Mouse (Mus musculus) hematopoietic stem cell, adult 5-6 weeks (primary cell): Measurements from ENCODE around the gene Ddx39b. TPM values are rescaled to one million over a fixed set of nuclear protein-coding genes. Genes with fewer than 3 reads are reported as not detected.

Experiments
- ATAC-seq, 2 experiments: fragments of 125-278 bp in 1 of 2; replicated peaks in 1 of 2; 2 replicates each; pipeline ENCODE4 v1.8.0; 2016 to 2017; ENCODE audit warnings: inconsistent platforms in 2 of 2, mild to moderate bottlenecking in 2 of 2, moderate number of reproducible peaks in 2 of 2, low read depth in 1 of 2, moderate TSS enrichment in 1 of 2; ENCODE audit not compliant: low FRiP score in 2 of 2, poor library complexity in 2 of 2, severe bottlenecking in 2 of 2, insufficient read depth in 1 of 2, low TSS enrichment in 1 of 2
- total RNA-seq: library from RNA; stranded (forward); fragments of 172-1452, 232-1000 nt; gene quantifications from 2 replicates; pipeline ENCODE4 v1.2.3, GENCODE M21; 2017

Gene Ddx39b
- total RNA-seq, 1 experiment from 2014 or later, result 226 TPM

- ATAC-seq, result no peak
These were observed 10.4 kb downstream of the Ddx39b start for GRCm38 (mm10) chr17:35251981-35252380.

GRCm38 (mm10) chr17:35252619-35253292 is 11.2 kb downstream of the Ddx39b start:
- no peak for ATAC-seq

- no peak for ATAC-seq
These were observed 11.9 kb downstream of the Ddx39b start for GRCm38 (mm10) chr17:35253293-35254093.

GRCm38 (mm10) chr17:35254241-35255098 is 12.9 kb downstream of the Ddx39b start:
- peak; percentile 27 to 46; a peak in 2 of 4 replicates for ATAC-seq

- ATAC-seq, result no peak
These were observed 13.8 kb downstream of the Ddx39b start for GRCm38 (mm10) chr17:35255301-35255700.

- ATAC-seq, result no peak
These were observed 14.2 kb downstream of the Ddx39b start for GRCm38 (mm10) chr17:35255704-35256103.

- ATAC-seq, result no peak
These were observed 15.8 kb downstream of the Ddx39b start for GRCm38 (mm10) chr17:35257378-35257777.

- ATAC-seq, result peak; percentile 6 to 43; a peak in 2 of 4 replicates
These were observed 16.4 kb downstream of the Ddx39b start for GRCm38 (mm10) chr17:35257824-35258491.

GRCm38 (mm10) chr17:35258492-35259478 is 17.2 kb downstream of the Ddx39b start:
- peak; percentile 68 to 84 for ATAC-seq

GRCm38 (mm10) chr17:35259621-35260020 is 18.1 kb downstream of the Ddx39b start:
- no peak for ATAC-seq

- no peak for ATAC-seq
These were observed 20.1 kb downstream of the Ddx39b start for GRCm38 (mm10) chr17:35261651-35262050.

- ATAC-seq, result peak; percentile 87 to 88
These were observed 21.3 kb downstream of the Ddx39b start, which contains the start of gene H2-D1 for GRCm38 (mm10) chr17:35262664-35263522. H2-D1 (plus strand) TSS chr17:35262730.

- ATAC-seq, result no peak
These were observed 22.0 kb downstream of the Ddx39b start for GRCm38 (mm10) chr17:35263523-35263883.

GRCm38 (mm10) chr17:35267399-35268086 is 26.0 kb downstream of the Ddx39b start:
- ATAC-seq, result no peak
